Mouse (Mus musculus) stomach, adult 2 months (tissue): ENCODE data around the gene Magea5. TPM values are rescaled to one million over a fixed set of nuclear protein-coding genes. Genes with fewer than 3 reads are reported as not detected.

ENCODE experiments used
- polyA plus RNA-seq: library from polyadenylated mRNA; depleted of rRNA; stranded (reverse); fragments of >200 nt; gene quantifications from 2 replicates; pipeline ENCODE4 v1.2.3, GENCODE M21; 2012; rRNA removed

Magea5 gene
- polyA plus RNA-seq, result not detected in 2 replicates

DNA sequence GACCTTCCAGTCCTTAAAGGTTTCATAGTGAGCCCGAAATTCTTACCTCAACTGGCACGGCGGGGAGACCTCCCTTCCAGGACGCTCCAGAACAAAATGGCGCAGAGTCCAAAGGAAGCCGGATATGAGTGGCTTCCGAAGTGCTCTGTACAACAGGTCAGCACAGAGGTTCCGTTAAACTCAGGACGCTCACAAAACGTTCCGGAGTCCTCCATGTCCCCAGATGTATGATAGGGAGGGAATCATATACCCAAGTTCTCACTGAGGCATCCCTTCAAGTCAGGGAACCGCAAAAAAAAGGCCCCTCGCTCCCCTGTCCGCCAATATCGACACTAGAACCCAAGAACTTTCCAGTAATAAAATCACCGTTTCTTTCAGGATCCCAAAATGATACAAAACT, at the start of gene Magea5:
Gene Magea5 (minus strand): TSS at position 101 of the 400 bp plus-strand sequence.

DNA sequence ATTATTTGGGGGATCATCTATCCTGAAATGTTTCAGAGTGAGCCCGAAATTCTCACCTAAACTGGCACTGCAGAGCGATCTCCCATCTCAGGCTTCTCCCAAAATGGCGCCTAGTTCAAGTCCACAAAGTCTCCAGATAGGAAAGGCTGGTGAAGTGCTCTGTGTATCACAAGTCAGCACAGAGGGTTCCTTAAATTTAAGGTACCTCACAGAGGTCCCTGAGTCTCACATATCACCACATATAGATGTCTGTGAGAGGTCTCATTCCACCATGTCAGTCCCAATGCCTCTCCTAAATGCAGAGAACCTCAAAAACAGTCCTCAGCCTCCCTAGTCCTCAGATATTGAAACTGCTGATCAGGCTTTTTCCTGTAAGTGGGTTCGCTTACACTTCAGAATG, 30.6 kb upstream of the Magea5 start, which contains the start of gene Magea2:
Gene Magea2 (minus strand): TSS at position 101 of the 400 bp plus-strand sequence.

GRCm38 (mm10) chrX:155089693-155090092, 26.7 kb upstream of the Magea5 start, which contains the start of gene Magea1:
Magea1 (minus strand) TSS chrX:155089793.

Other genes starting within 250 kb of the Magea5 start
- gene Cldn34b1, start 172.9 kb downstream of the Magea5 start, polyA plus RNA-seq, result not detected in 2 replicates
- not detected in 2 replicates for gene Magea6, start 127.2 kb downstream of the Magea5 start, polyA plus RNA-seq
- gene Magea3, start 113.6 kb downstream of the Magea5 start, polyA plus RNA-seq, result not detected in 2 replicates
- not detected in 2 replicates for gene Magea8, start 67.3 kb downstream of the Magea5 start, polyA plus RNA-seq
- gene Magea1, start 26.6 kb upstream of the Magea5 start, polyA plus RNA-seq, result not detected in 2 replicates
- gene Magea2, start 30.5 kb upstream of the Magea5 start, polyA plus RNA-seq, result not detected in 2 replicates
- not detected in 2 replicates for gene Cldn34b2, start 65.3 kb upstream of the Magea5 start, polyA plus RNA-seq
- gene Sat1, start 153.3 kb upstream of the Magea5 start, polyA plus RNA-seq, result 3.1 and 6.1 TPM in 2 replicates
- 2.6 and 3.9 TPM in 2 replicates for gene Acot9, start 199.3 kb upstream of the Magea5 start, polyA plus RNA-seq